Mouse (Mus musculus) brain, adult 2 months (tissue): ENCODE data around the gene Dao.
A peak's percentile ranks its signal among the peaks of the same experiment; 100 is the strongest.

Source experiments
- DNase-seq: peaks from one replicate; pipeline ENCODE4 v3.0.0; 2011; ENCODE audit warnings: low read depth, low spot score

The Dao gene

GRCm38 (mm10) chr5:114003542-114003941 lies at the start of gene Dao:
TSS of gene Dao (plus strand) at chr5:114003703.
- no peak for DNase-seq

GRCm38 (mm10) chr5:113954421-113954820 lies 49.1 kb upstream of the Dao start:
- DNase-seq, result peak; percentile 88

- no peak for DNase-seq
Measured at GRCm38 (mm10) chr5:113955281-113955680, 48.2 kb upstream of the Dao start.

GRCm38 (mm10) chr5:113955691-113956090 lies 47.8 kb upstream of the Dao start:
- no peak for DNase-seq

- peak; percentile 85 for DNase-seq
Measured at GRCm38 (mm10) chr5:113956510-113956909, 47.0 kb upstream of the Dao start.

GRCm38 (mm10) chr5:113959039-113959438 lies 44.5 kb upstream of the Dao start:
- no peak for DNase-seq

- no peak for DNase-seq
Measured at GRCm38 (mm10) chr5:113960416-113960815, 43.1 kb upstream of the Dao start.

- no peak for DNase-seq
Measured at GRCm38 (mm10) chr5:113961776-113962175, 41.7 kb upstream of the Dao start.

GRCm38 (mm10) chr5:113964972-113965371 lies 38.5 kb upstream of the Dao start:
- peak; percentile 52 for DNase-seq

GRCm38 (mm10) chr5:113965659-113966185 lies 37.8 kb upstream of the Dao start:
- DNase-seq, result peak; percentile 68

GRCm38 (mm10) chr5:113966452-113967150 lies 36.9 kb upstream of the Dao start:
- DNase-seq, result no peak

GRCm38 (mm10) chr5:113968371-113968770 lies 35.1 kb upstream of the Dao start:
- no peak for DNase-seq

- no peak for DNase-seq
Measured at GRCm38 (mm10) chr5:113971434-113971960, 32.0 kb upstream of the Dao start.

GRCm38 (mm10) chr5:113972589-113973515 lies 30.7 kb upstream of the Dao start:
- no peak for DNase-seq

GRCm38 (mm10) chr5:113973790-113974189 lies 29.7 kb upstream of the Dao start:
- no peak for DNase-seq

- DNase-seq, result peak; percentile 39
Measured at GRCm38 (mm10) chr5:113974576-113974975, 28.9 kb upstream of the Dao start.

- peak; percentile 48 for DNase-seq
Measured at GRCm38 (mm10) chr5:113975538-113976215, 27.8 kb upstream of the Dao start.

- no peak for DNase-seq
Measured at GRCm38 (mm10) chr5:113976597-113976996, 26.9 kb upstream of the Dao start.

GRCm38 (mm10) chr5:113977309-113977708 lies 26.2 kb upstream of the Dao start:
- no peak for DNase-seq

GRCm38 (mm10) chr5:113980511-113980910 lies 23.0 kb upstream of the Dao start:
- no peak for DNase-seq

- no peak for DNase-seq
Measured at GRCm38 (mm10) chr5:113981171-113981570, 22.3 kb upstream of the Dao start.

GRCm38 (mm10) chr5:113981843-113982242 lies 21.7 kb upstream of the Dao start:
- no peak for DNase-seq
